Mouse (Mus musculus) hindbrain, embryonic 14.5 days (tissue): Measurements from ENCODE around the gene Golph3. TPM values are rescaled to one million over a fixed set of nuclear protein-coding genes. Genes with fewer than 3 reads are reported as not detected.
A peak's percentile ranks its signal among the peaks of the same experiment; 100 is the strongest.

ENCODE experiments used
- ATAC-seq: fragments of 200-750 bp; cut with Nextera tagmentation; 2 replicates; pipeline ENCODE4 v1.8.0; 2017; ENCODE audit warnings: moderate number of reproducible peaks, mild to moderate bottlenecking, moderate TSS enrichment, moderate library complexity; ENCODE audit not compliant: low FRiP score
- DNase-seq: peaks from one replicate; pipeline ENCODE4 v3.0.0-alpha.2; 2015; ENCODE audit warnings: low spot score
- H3K27ac ChIP-seq: fragments of 300-500 bp; sonication (generic); 2 replicates; pipeline ENCODE4 v1.5.1; 2014; ENCODE audit warnings: mild to moderate bottlenecking, moderate library complexity
- H3K27me3 ChIP-seq: fragments of 300-500 bp; sonication (generic); 2 replicates; pipeline ENCODE4 v1.6.1; 2014; ENCODE audit warnings: mild to moderate bottlenecking, low read length, mixed read lengths; ENCODE audit not compliant: control insufficient read depth, insufficient read depth
- H3K36me3 ChIP-seq: fragments of 300-500 bp; sonication (generic); replicated peaks from 2 replicates; pipeline ENCODE4 v1.6.1; 2014; ENCODE audit not compliant: control insufficient read depth, insufficient read depth
- H3K4me1 ChIP-seq: fragments of 300-500 bp; sonication (generic); replicated peaks from 2 replicates; pipeline ENCODE4 v1.6.1; 2014; ENCODE audit warnings: antibody characterized with exemption, low read length, mixed read lengths; ENCODE audit not compliant: control insufficient read depth, insufficient read depth
- H3K4me2 ChIP-seq: fragments of 300-500 bp; sonication (generic); replicated peaks from 2 replicates; pipeline ENCODE4 v1.6.1; 2014; ENCODE audit warnings: mild to moderate bottlenecking, moderate library complexity
- H3K4me3 ChIP-seq: fragments of 300-500 bp; sonication (generic); replicated peaks from 2 replicates; pipeline ENCODE4 v1.5.1; 2014; ENCODE audit warnings: mild to moderate bottlenecking, low read length
- H3K9ac ChIP-seq: fragments of 300-500 bp; sonication (generic); 2 replicates; pipeline ENCODE4 v1.6.1; 2014
- H3K9me3 ChIP-seq: fragments of 300-500 bp; sonication (generic); 2 replicates; pipeline ENCODE4 v1.6.1; 2016; ENCODE audit warnings: low read length; ENCODE audit not compliant: control insufficient read depth
- WGBS: fragments of 180-500 bp; shearing (Covaris S2); extraction: QIAGEN DNeasy Blood & Tissue Kit; methylation state at CpG from one replicate; pipeline ENCODE4 v1.1.7; 2014; 5-methylcytosine and 5-hydroxymethylcytosine counted together
- polyA plus RNA-seq: library from polyadenylated mRNA; unstranded; fragments of >200 nt; fragmentation: Nextera tagmentation; extraction: Ambion mirVana; gene quantifications from 2 replicates; pipeline ENCODE4 v1.2.1, GENCODE M21; 2014

Golph3 gene
- polyA plus RNA-seq, 1 experiment from 2014 or later: 96.9 TPM

DNA sequence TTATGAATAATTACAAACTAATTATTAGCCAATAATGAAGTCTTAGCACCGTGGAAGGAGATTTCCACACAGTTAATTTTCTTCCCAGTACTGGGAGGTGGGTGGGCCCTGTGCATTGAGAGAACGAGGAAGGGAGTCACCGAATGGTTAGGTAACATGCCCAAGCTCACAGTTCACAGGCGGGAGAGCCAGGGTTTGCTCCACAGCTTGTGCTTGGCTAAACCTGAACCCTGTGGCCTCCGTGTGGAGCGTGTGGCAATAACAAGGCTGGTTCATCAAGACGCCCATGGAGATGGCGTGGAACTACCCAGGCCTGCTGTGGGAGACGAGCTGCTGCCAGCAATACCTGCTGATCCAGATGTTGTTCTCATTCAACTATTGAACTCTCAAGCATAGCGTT lies 56.5 kb downstream of the Golph3 start:
- Histone ChIP-seq H3K4me1 (peaks cover 9% of the 10 kb centered on the region), H3K36me3 (no peaks in the 10 kb centered on the region), H3K9ac (no peak overlapping the region), H3K27ac (no peak overlapping the region), H3K27me3 (no peaks in the 10 kb centered on the region), H3K9me3 (no peaks in the 10 kb centered on the region), H3K4me2 (no peak overlapping the region), H3K4me3 (no peak overlapping the region)
- 75% methylated on average over 10 of the region's 10 CpGs for WGBS
- ATAC-seq (no peak), DNase-seq (no peak)

GRCm38 (mm10) chr15:12380057-12380456 lies 58.8 kb downstream of the Golph3 start:
- no peaks in the 10 kb centered on the region for H3K27me3 ChIP-seq

GRCm38 (mm10) chr15:12380548-12380947 lies 59.3 kb downstream of the Golph3 start:
- ATAC-seq (no peak), DNase-seq (no peak)
- H3K27me3 ChIP-seq: no peaks in the 10 kb centered on the region
- no peak overlapping the region for H3K4me3 ChIP-seq
- H3K36me3 ChIP-seq: no peaks in the 10 kb centered on the region
- H3K4me1 ChIP-seq: peaks cover 7% of the 10 kb centered on the region
- no peak overlapping the region for H3K4me2 ChIP-seq
- no peak overlapping the region for H3K27ac ChIP-seq
- H3K9me3 ChIP-seq: no peaks in the 10 kb centered on the region
- H3K9ac ChIP-seq: no peak overlapping the region
- 57% methylated on average over 5 of the region's 5 CpGs for WGBS

More at GRCm38 (mm10) chr15:12380057-12380456, 58.8 kb downstream of the Golph3 start:
- no peaks in the 10 kb centered on the region for H3K36me3 ChIP-seq
- H3K4me2 ChIP-seq: no peak overlapping the region
- DNase-seq: no peak
- H3K4me1 ChIP-seq: peaks cover 9% of the 10 kb centered on the region
- no peaks in the 10 kb centered on the region for H3K9me3 ChIP-seq
- H3K4me3 ChIP-seq: no peak overlapping the region
- no peak overlapping the region for H3K9ac ChIP-seq
- WGBS: 91% methylated on average over 3 of the region's 3 CpGs
- no peak for ATAC-seq
- H3K27ac ChIP-seq: no peak overlapping the region

DNA sequence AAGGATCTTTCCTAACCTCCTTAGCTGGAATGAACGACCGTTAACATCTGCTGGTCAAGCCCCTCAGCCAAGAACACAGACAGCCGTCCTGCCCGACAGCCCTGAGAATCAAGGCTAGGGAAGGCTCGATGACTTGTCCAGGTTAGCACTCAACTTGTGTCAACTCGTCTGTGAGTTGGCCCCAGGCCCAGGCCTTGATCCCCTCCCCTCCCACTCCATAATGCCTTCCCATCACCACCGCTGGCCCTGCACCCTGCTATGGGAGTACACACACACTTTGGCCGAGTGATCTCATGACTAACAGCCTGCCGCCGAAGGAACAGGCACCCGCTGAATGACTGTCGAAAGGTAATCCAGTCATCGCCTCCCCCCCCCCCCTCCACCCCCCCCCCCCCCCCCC lies 63.4 kb downstream of the Golph3 start:
- Histone ChIP-seq H3K4me1 (0 out of 2 replicates have a peak, but pooled peaks cover 8% of the 10 kb centered on the region), H3K4me2 (no peak overlapping the region), H3K36me3 (no peaks in the 10 kb centered on the region), H3K27me3 (no peaks in the 10 kb centered on the region), H3K4me3 (no peak overlapping the region), H3K9ac (no peak overlapping the region), H3K27ac (no peak overlapping the region), H3K9me3 (no peaks in the 10 kb centered on the region)
- ATAC-seq (no peak), DNase-seq (no peak)
- WGBS: 89% methylated on average over 13 of the region's 13 CpGs

GRCm38 (mm10) chr15:12388726-12389489 lies 67.7 kb downstream of the Golph3 start:
- no peaks in the 10 kb centered on the region for H3K27me3 ChIP-seq
- DNase-seq (no peak), ATAC-seq (peak; percentile 78)
- no peaks in the 10 kb centered on the region for H3K9me3 ChIP-seq
- H3K9ac ChIP-seq: no peak overlapping the region
- H3K4me1 ChIP-seq: 0 out of 2 replicates have a peak, but pooled peaks cover 11% of the 10 kb centered on the region
- WGBS: 39% methylated on average over 15 of the region's 15 CpGs
- no peaks in the 10 kb centered on the region for H3K36me3 ChIP-seq
- H3K4me2 ChIP-seq: no peak overlapping the region
- H3K27ac ChIP-seq: 0 out of 2 replicates have a peak overlapping the region, but pooled peaks have one; percentile 17
- H3K4me3 ChIP-seq: no peak overlapping the region

DNA sequence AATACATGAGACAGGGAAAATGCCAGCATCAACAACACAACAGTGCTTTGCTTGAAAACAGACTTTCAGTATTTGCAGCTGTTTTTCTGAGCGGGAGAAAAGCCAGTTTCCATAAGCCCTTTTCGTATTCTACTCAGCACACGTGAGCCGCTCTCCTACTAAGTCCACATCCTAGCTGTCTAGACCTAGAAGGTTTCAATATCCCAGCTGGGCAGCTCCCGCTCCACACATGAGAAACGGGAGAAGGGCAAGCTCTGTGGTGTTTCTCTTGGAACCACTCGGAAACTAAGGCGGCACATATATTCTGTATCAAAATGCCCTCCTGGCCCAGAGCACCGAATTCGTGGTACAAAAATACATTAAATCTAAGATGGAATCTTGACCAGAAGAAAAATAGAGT lies 73.5 kb downstream of the Golph3 start:
- Histone ChIP-seq H3K4me2 (no peak overlapping the region), H3K9ac (no peak overlapping the region), H3K27me3 (no peaks in the 10 kb centered on the region), H3K9me3 (no peaks in the 10 kb centered on the region), H3K4me3 (no peak overlapping the region), H3K27ac (no peak overlapping the region), H3K36me3 (no peaks in the 10 kb centered on the region), H3K4me1 (0 out of 2 replicates have a peak, but pooled peaks cover 2% of the 10 kb centered on the region)
- ATAC-seq (no peak), DNase-seq (no peak)
- WGBS: 97% methylated on average over 10 of the region's 10 CpGs

DNA sequence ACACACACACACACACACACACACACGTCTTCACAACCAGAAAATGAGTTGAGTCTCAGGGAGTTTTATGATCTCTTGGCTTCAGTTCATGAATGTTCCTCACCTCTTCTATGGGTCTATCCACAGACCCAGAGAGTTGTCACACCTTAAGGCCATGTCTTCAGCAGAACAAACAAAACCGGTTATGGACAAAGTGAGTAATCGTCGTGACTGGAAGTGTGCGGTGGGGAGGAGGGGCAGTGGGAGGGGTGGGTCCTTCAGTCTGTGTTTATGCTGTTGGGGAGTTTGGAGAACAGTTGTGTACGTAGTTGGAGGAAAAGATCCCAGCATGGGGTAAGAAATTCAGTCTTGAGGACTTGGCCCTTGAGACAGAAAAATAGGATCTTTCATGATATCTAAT lies 75.8 kb downstream of the Golph3 start:
- no peaks in the 10 kb centered on the region for H3K27me3 ChIP-seq
- DNase-seq (no peak), ATAC-seq (no peak)
- 83% methylated on average over 6 of the region's 6 CpGs for WGBS
- no peaks in the 10 kb centered on the region for H3K9me3 ChIP-seq
- no peak overlapping the region for H3K27ac ChIP-seq
- H3K4me3 ChIP-seq: no peak overlapping the region
- no peaks in the 10 kb centered on the region for H3K36me3 ChIP-seq
- no peak overlapping the region for H3K4me2 ChIP-seq
- no peak overlapping the region for H3K9ac ChIP-seq
- H3K4me1 ChIP-seq: no peaks in the 10 kb centered on the region

Other genes starting within 250 kb of the Golph3 start
- gene Zfr, start 203.6 kb upstream of the Golph3 start, polyA plus RNA-seq: 228 and 233 TPM in 2 replicates
- gene Mtmr12, start 116.4 kb upstream of the Golph3 start, polyA plus RNA-seq: 7.9 and 11.7 TPM in 2 replicates
- 1.8 and 2.0 TPM in 2 replicates for gene 1810049J17Rik, start 449 bp downstream of the Golph3 start, polyA plus RNA-seq